Mouse (Mus musculus) left cerebral cortex, postnatal 14 days (tissue): ENCODE measurements around the gene Eva1c. TPM values are rescaled to one million over a fixed set of nuclear protein-coding genes. Genes with fewer than 3 reads are reported as not detected.
A peak's percentile ranks its signal among the peaks of the same experiment; 100 is the strongest.
"Not testable (repeated sequence)": the region's sequence is repeated elsewhere in the genome, so short reads cannot be mapped to it uniquely, and the experiment has no call there.

ENCODE experiments used
- DNase-seq, 2 experiments: peaks; one replicate each; pipeline ENCODE4 v3.0.0; 2021 to 2022; ENCODE audit warnings: low spot score in 2 of 2, mixed read lengths in 1 of 2
- intact Hi-C: fragments of 180-260 bp; cut with DNase I; formaldehyde crosslinking; loops from one replicate; pipeline ENCODE4 v1.15.1; 2025
- total RNA-seq, 2 experiments: library from RNA; stranded (reverse); gene quantifications; 2 replicates each; pipeline ENCODE4 v1.2.3; 2021

Gene Eva1c
- total RNA-seq, 2 experiments from 2014 or later = 1.6 to 2.1 TPM

GRCm38 (mm10) chr16:90822284-90822935, 4.1 kb upstream of the Eva1c start:
- intact Hi-C loops = no loop called here
- no peak for DNase-seq

- intact Hi-C loops = no loop called here
- no peak for DNase-seq
Measured at GRCm38 (mm10) chr16:90822981-90823380, 3.5 kb upstream of the Eva1c start.

GRCm38 (mm10) chr16:90823986-90824385, 2.5 kb upstream of the Eva1c start:
- intact Hi-C loops, DNase-seq: not testable (repeated sequence)

GRCm38 (mm10) chr16:90826041-90826440, 478 bp upstream of the Eva1c start:
- no peak for DNase-seq
- intact Hi-C loops = no loop called here

- no peak for DNase-seq
- intact Hi-C loops = no loop called here
Measured at GRCm38 (mm10) chr16:90827498-90827897, 979 bp downstream of the Eva1c start.

- DNase-seq = no peak
- intact Hi-C loops = no loop called here
Measured at GRCm38 (mm10) chr16:90829136-90829535, 2.6 kb downstream of the Eva1c start.

- intact Hi-C loops = loop anchor here (5.0 kb wide), 1 partner anchor 97 kb away; no protein-coding TSS in a partner anchor
- DNase-seq = peak; percentile 56 to 62
Measured at GRCm38 (mm10) chr16:90829894-90830685, 3.6 kb downstream of the Eva1c start.

- intact Hi-C loops = loop anchor here (5.0 kb wide), 1 partner anchor 96 kb away; no protein-coding TSS in a partner anchor
- DNase-seq = peak in 1 of 2 experiments; percentile 46
Measured at GRCm38 (mm10) chr16:90830686-90831439, 4.3 kb downstream of the Eva1c start.

GRCm38 (mm10) chr16:90831676-90832075, 5.2 kb downstream of the Eva1c start:
- intact Hi-C loops = loop anchor here (5.0 kb wide), 1 partner anchor 96 kb away; no protein-coding TSS in a partner anchor
- DNase-seq = no peak

- no peak for DNase-seq
- intact Hi-C loops = loop anchor here (5.0 kb wide), 1 partner anchor 95 kb away; no protein-coding TSS in a partner anchor
Measured at GRCm38 (mm10) chr16:90832495-90832894, 6.0 kb downstream of the Eva1c start.

- DNase-seq = no peak
Measured at GRCm38 (mm10) chr16:90833041-90833791, 6.7 kb downstream of the Eva1c start.

GRCm38 (mm10) chr16:90837431-90837830, 10.9 kb downstream of the Eva1c start:
- no peak for DNase-seq
- intact Hi-C loops = no loop called here

More at GRCm38 (mm10) chr16:90833041-90833791, 6.7 kb downstream of the Eva1c start:
- intact Hi-C loops = loop anchor here (5.0 kb wide), 1 partner anchor 94 kb away; no protein-coding TSS in a partner anchor

- no peak for DNase-seq
- intact Hi-C loops = no loop called here
Measured at GRCm38 (mm10) chr16:90842164-90842563, 15.6 kb downstream of the Eva1c start.

GRCm38 (mm10) chr16:90845038-90845437, 18.5 kb downstream of the Eva1c start:
- no peak for DNase-seq
- intact Hi-C loops = no loop called here

- intact Hi-C loops = no loop called here
- DNase-seq = no peak
Measured at GRCm38 (mm10) chr16:90845591-90845990, 19.1 kb downstream of the Eva1c start.

GRCm38 (mm10) chr16:90848697-90849096, 22.2 kb downstream of the Eva1c start:
- intact Hi-C loops = no loop called here
- no peak for DNase-seq

- intact Hi-C loops = no loop called here
- DNase-seq = no peak
Measured at GRCm38 (mm10) chr16:90849262-90849661, 22.7 kb downstream of the Eva1c start.

- intact Hi-C loops = no loop called here
- DNase-seq = no peak
Measured at GRCm38 (mm10) chr16:90850881-90851280, 24.4 kb downstream of the Eva1c start.
